Mouse (Mus musculus) neural tube, embryonic 15.5 days (tissue): ENCODE results near the gene Dnase1. TPM values are rescaled to one million over a fixed set of nuclear protein-coding genes. Genes with fewer than 3 reads are reported as not detected.

ENCODE experiments used
- ATAC-seq: fragments of 200-750 bp; cut with Nextera tagmentation; 2 replicates; pipeline ENCODE4 v1.8.0; 2017; ENCODE audit warnings: mild to moderate bottlenecking, moderate TSS enrichment, moderate library complexity; ENCODE audit not compliant: low FRiP score
- H3K27ac ChIP-seq: fragments of 300-500 bp; sonication (generic); replicated peaks from 2 replicates; pipeline ENCODE4 v1.5.1; 2015; ENCODE audit warnings: mild to moderate bottlenecking, inconsistent platforms
- H3K27me3 ChIP-seq: fragments of 300-500 bp; sonication (generic); replicated peaks from 2 replicates; pipeline ENCODE4 v1.6.1; 2015; ENCODE audit warnings: inconsistent platforms
- H3K36me3 ChIP-seq: fragments of 300-500 bp; sonication (generic); 2 replicates; pipeline ENCODE4 v1.6.1; 2015; ENCODE audit warnings: inconsistent platforms
- H3K4me1 ChIP-seq: fragments of 300-500 bp; sonication (generic); 2 replicates; pipeline ENCODE4 v1.6.1; 2015; ENCODE audit warnings: inconsistent platforms
- H3K4me2 ChIP-seq: fragments of 300-500 bp; sonication (generic); 2 replicates; pipeline ENCODE4 v1.6.1; 2015; ENCODE audit warnings: inconsistent platforms, mild to moderate bottlenecking, moderate library complexity
- H3K4me3 ChIP-seq: fragments of 300-500 bp; sonication (generic); replicated peaks from 2 replicates; pipeline ENCODE4 v1.5.1; 2015; ENCODE audit warnings: mild to moderate bottlenecking, inconsistent platforms
- H3K9ac ChIP-seq: fragments of 300-500 bp; sonication (generic); replicated peaks from 2 replicates; pipeline ENCODE4 v1.6.1; 2015; ENCODE audit warnings: mild to moderate bottlenecking, inconsistent platforms
- H3K9me3 ChIP-seq: fragments of 300-500 bp; sonication (generic); replicated peaks from 2 replicates; pipeline ENCODE4 v1.6.1; 2016; ENCODE audit warnings: inconsistent platforms
- WGBS: fragments of 180-500 bp; shearing (Covaris S2); methylation state at CpG from one replicate; pipeline ENCODE4 v1.1.7; 2015; ENCODE audit warnings: mixed read lengths; 5-methylcytosine and 5-hydroxymethylcytosine counted together
- microRNA-seq: library from miRNA; unstranded; fragments of <30 nt; microRNA quantifications from one replicate; pipeline ENCODE4, GENCODE M21; 2017
- polyA plus RNA-seq: library from polyadenylated mRNA; unstranded; fragments of >200 nt; fragmentation: Nextera tagmentation; extraction: Ambion mirVana; gene quantifications from 2 replicates; pipeline ENCODE4 v1.2.1, GENCODE M21; 2015

The Dnase1 gene
- polyA plus RNA-seq, 1 experiment from 2014 or later = 4.8 TPM

DNA sequence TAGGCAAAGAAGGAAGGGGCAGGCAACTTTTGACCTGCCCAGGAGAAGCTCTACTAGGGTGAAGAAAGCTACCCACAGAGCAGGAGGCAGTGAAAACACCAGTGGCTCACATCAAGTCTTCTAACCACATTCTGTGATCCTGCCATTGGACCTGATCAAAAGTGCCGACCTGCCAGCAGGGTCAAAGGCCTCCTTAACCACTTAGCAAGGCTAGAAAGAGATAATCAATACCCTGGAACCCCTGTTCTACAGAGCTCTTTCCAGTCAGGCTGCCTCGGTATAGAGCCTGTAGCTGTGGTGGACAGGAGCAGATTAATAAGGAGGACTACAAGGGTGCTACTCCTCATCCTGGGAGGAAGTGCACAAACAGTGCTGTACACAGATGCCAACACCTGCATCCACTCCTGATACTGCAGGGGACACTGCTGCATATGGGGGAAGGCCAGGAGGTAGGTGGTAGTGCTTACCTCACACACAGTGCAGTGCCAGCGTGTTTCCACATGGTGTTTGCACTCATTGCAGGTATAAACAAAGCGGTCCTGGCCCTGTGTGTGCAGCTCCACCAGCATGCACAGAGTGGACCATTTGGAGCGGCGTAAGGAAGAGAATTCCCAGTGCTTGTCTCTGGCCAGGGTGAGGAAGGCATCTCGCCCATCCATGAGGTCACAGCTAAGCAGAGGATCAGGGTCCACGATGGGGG, 50.6 kb downstream of the Dnase1 start:
- H3K36me3 ChIP-seq = peaks cover 84% of the 10 kb centered on the region
- H3K9me3 ChIP-seq = no peaks in the 10 kb centered on the region
- H3K9ac ChIP-seq = no peak overlapping the region
- no peak overlapping the region for H3K4me3 ChIP-seq
- H3K4me2 ChIP-seq = no peak overlapping the region
- 94% methylated on average over 8 of the region's 8 CpGs for WGBS
- no peak overlapping the region for H3K27ac ChIP-seq
- ATAC-seq = no peak
- no peaks in the 10 kb centered on the region for H3K27me3 ChIP-seq
- no peaks in the 10 kb centered on the region for H3K4me1 ChIP-seq

Small RNA genes lying within 50 kb of the gene (microRNA-seq; reads per million reads assigned to microRNA genes)
- not detected for gene Gm23413

Other genes starting within 250 kb of the Dnase1 start
- gene Olfr15, start 206.1 kb upstream of the Dnase1 start, polyA plus RNA-seq = not detected in 2 replicates
- 2.1 and 2.2 TPM in 2 replicates for gene Zfp174, start 189.7 kb upstream of the Dnase1 start, polyA plus RNA-seq
- 95.6 and 102 TPM in 2 replicates for gene Naa60, start 164.6 kb upstream of the Dnase1 start, polyA plus RNA-seq
- gene Zfp597, start 152.4 kb upstream of the Dnase1 start, polyA plus RNA-seq = 12.9 and 13.4 TPM in 2 replicates
- gene Gm20695, start 152.3 kb upstream of the Dnase1 start, polyA plus RNA-seq = 2.1 and 2.7 TPM in 2 replicates
- gene 1700037C18Rik, start 128.3 kb upstream of the Dnase1 start, polyA plus RNA-seq = 13.4 and 15.3 TPM in 2 replicates
- 36.8 and 40.1 TPM in 2 replicates for gene Cluap1, start 128.1 kb upstream of the Dnase1 start, polyA plus RNA-seq
- gene Nlrc3, start 60.3 kb upstream of the Dnase1 start, polyA plus RNA-seq = 1.3 and 2.2 TPM in 2 replicates
- 21.6 TPM in 2 replicates for gene Slx4, start 33.2 kb upstream of the Dnase1 start, polyA plus RNA-seq
- gene Trap1, start 40.9 kb downstream of the Dnase1 start, polyA plus RNA-seq = 53.8 and 65.5 TPM in 2 replicates
- gene Crebbp, start 177.1 kb downstream of the Dnase1 start, polyA plus RNA-seq = 32.7 and 33.9 TPM in 2 replicates